Mouse (Mus musculus) small intestine, adult 2 months (tissue): ENCODE measurements around the gene Lrba. TPM values are rescaled to one million over a fixed set of nuclear protein-coding genes. Genes with fewer than 3 reads are reported as not detected.
A peak's percentile ranks its signal among the peaks of the same experiment; 100 is the strongest.

Source experiments
- H3K27ac ChIP-seq: fragments of 200-500 bp; 2 replicates; pipeline ENCODE4 v1.5.1; 2012; ENCODE audit warnings: low read depth, low read length, control low read depth, inconsistent platforms; ENCODE audit not compliant: insufficient read depth
- H3K27me3 ChIP-seq: fragments of 200-500 bp; 2 replicates; pipeline ENCODE4 v1.6.1; 2012; ENCODE audit warnings: mild to moderate bottlenecking, moderate library complexity, low read length, inconsistent platforms; ENCODE audit not compliant: control insufficient read depth, insufficient read depth
- H3K36me3 ChIP-seq: fragments of 200-500 bp; 2 replicates; pipeline ENCODE4 v1.6.1; 2012; ENCODE audit warnings: mild to moderate bottlenecking, low read length, control low read depth, inconsistent platforms; ENCODE audit not compliant: control insufficient read depth, insufficient read depth
- H3K4me1 ChIP-seq: fragments of 200-500 bp; 2 replicates; pipeline ENCODE4 v1.6.1; 2012; ENCODE audit warnings: low read length, inconsistent platforms, mixed read lengths; ENCODE audit not compliant: control insufficient read depth, insufficient read depth, insufficient read length
- H3K4me3 ChIP-seq: fragments of 200-500 bp; 2 replicates; pipeline ENCODE4 v1.5.1; 2012; ENCODE audit warnings: low read depth, mild to moderate bottlenecking, control low read depth, inconsistent platforms, low read length, moderate library complexity
- CTCF ChIP-seq: fragments of 200-500 bp; IDR thresholded peaks from 2 replicates; pipeline ENCODE4 v1.5.1; 2012; ENCODE audit warnings: low read depth, mild to moderate bottlenecking, control low read depth, inconsistent platforms, low read length, moderate library complexity, mixed read lengths; ENCODE audit not compliant: insufficient replicate concordance, insufficient read length; ENCODE audit errors: extremely low read depth
- POLR2A ChIP-seq: fragments of 200-500 bp; IDR thresholded peaks from 2 replicates; pipeline ENCODE4 v1.6.1; 2012; ENCODE audit warnings: low read depth, mild to moderate bottlenecking, control low read depth, inconsistent platforms, low read length, moderate library complexity
- WGBS: fragments of 180-500 bp; shearing (Covaris S2); methylation state at CpG from one replicate; pipeline ENCODE4 v1.1.7; 2018; 5-methylcytosine and 5-hydroxymethylcytosine counted together
- polyA plus RNA-seq: library from polyadenylated mRNA; depleted of rRNA; stranded (reverse); fragments of >200 nt; gene quantifications from 2 replicates; pipeline ENCODE4 v1.2.3, GENCODE M21; 2012

The Lrba gene
- polyA plus RNA-seq, 1 experiment = 41.1 TPM

DNA sequence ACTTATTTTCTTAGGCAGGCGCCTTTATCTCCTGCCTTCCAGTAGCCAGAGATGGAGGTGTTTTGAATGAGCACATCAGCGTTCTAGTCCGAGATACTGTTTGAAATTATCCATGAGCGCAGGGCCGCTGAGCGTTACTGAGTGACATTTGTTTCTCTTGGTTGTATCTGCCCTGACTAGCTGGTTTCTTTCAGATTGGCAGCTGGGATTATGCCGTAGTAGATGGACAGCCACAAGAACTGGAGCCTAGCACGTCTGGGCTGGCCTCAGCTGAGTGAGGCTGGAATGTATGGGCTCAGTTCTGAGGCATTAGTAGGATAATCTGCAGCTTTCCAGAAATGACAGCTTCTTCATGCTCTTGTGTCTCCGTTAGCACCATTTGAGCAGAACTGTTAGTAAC lies 500.6 kb downstream of the Lrba start:
- WGBS = 76% methylated on average over 9 of the region's 9 CpGs
- H3K27ac ChIP-seq = peak overlapping the region; percentile 74

DNA sequence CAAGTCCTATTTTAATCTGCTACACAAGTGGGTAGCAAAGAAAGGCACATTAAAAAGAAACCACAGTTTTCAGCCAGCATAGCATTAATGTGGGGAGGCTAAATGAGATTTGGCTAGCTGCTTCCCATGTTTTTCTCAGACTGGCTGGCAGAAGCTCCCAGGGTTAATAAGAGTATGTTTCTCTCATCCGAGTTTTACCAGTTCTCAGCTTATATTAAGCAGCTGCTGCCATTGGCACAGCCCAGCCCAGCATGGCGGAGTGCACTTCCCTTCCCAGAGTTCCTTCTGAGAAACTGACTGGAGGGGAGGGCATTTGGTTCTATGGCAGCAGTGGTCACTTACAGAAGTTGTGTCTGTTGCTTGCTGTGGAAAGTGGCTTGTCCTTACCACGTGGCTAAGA lies 514.4 kb downstream of the Lrba start:
- Histone ChIP-seq H3K4me3 (no peak overlapping the region), H3K27me3 (no peaks in the 10 kb centered on the region), H3K27ac (no peak overlapping the region), H3K36me3 (peaks cover 18% of the 10 kb centered on the region), H3K4me1 (no peaks in the 10 kb centered on the region)
- TF ChIP-seq POLR2A (no peak), CTCF (no peak)
- WGBS = 85% methylated on average over 3 of the region's 3 CpGs

More for the DNA sequence above, 500.6 kb downstream of the Lrba start:
- no peak for TF ChIP-seq CTCF
- no peak for TF ChIP-seq POLR2A
- no peaks in the 10 kb centered on the region for H3K4me1 ChIP-seq
- H3K27me3 ChIP-seq = no peaks in the 10 kb centered on the region
- no peaks in the 10 kb centered on the region for H3K36me3 ChIP-seq
- H3K4me3 ChIP-seq = no peak overlapping the region

DNA sequence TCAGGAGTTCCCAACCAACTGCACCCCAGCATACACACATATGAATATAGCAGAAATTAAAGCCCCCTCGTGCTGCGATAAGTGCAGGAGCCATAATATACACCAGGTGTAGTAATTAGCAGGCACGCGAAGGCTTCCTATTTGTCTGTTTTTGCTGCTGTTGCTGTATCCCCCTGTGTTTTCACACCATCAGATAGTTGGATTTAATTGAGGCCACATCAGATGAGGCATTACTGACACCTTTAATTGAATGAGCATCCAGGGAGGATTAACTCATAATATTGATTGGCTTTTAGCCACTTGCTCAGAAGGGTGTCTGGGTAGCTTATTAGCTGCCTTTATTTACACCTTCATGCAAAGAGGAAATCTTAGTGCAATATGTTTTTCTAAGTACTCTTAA lies 515.3 kb downstream of the Lrba start:
- no peaks in the 10 kb centered on the region for H3K4me1 ChIP-seq
- H3K27ac ChIP-seq = no peak overlapping the region
- H3K36me3 ChIP-seq = peaks cover 20% of the 10 kb centered on the region
- no peaks in the 10 kb centered on the region for H3K27me3 ChIP-seq
- H3K4me3 ChIP-seq = no peak overlapping the region
- no peak for TF ChIP-seq POLR2A
- no peak for TF ChIP-seq CTCF
- 92% methylated on average over 4 of the region's 4 CpGs for WGBS

DNA sequence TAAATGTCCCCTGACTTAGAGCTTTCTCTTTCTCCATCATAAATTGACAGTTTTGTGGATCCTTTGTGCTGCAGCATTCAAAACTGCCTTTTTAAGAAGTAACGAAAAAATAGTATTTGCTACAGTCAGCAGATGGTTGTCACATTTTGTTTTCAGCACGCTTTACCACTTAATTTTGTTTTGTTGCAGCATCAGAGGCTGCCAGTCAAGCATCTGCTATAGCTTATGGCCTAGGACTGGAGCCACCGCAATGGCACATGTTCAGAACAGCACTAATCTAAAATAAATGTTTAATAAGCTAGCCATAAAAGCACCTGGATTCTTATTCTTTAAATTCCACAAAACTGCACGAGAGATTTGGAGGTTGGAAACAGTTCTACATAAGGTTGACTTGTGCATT lies 520.9 kb downstream of the Lrba start:
- Histone ChIP-seq H3K4me3 (no peak overlapping the region), H3K27ac (no peak overlapping the region)

DNA sequence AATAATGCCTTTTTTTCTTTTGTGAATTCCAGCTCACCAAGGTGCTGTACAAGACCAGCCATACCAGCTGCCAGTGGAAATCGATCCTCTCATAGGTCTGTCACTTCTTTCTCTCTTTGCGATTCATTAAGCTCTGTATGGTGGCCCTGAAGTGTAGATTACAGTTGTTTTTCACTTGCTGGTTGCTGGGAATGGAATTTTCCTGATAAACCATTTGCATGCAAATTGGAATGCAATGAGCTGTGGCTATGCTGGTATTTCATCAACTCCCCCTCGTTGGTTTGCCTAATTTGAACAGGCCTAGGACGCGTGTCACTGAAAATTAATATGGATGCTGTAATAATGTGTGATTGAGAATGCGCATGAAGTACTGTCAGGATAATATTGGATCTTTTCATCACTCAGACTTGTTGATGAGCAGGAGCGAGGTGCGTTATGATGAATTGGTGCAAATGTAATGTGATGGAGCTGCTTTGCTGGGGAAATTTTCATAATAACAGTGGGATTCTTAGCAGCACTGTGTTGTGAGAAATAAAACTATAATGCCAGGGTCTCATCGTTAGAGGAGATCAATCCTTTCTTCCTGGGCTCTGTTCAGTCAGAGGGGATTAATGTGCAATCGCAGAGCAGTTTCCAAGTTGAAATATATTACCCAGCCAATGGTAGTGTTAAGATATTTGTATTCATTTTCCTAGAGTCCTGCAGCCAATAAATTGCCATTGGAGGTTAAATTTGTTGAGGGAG lies 521.5 kb downstream of the Lrba start:
- peak overlapping the region; percentile 41; the same call in 1 of the 2 replicates for H3K27ac ChIP-seq
- TF ChIP-seq POLR2A (no peak), CTCF (no peak)
- peaks cover 17% of the 10 kb centered on the region for H3K36me3 ChIP-seq
- 81% methylated on average over 10 of the region's 10 CpGs for WGBS
- H3K27me3 ChIP-seq = no peaks in the 10 kb centered on the region
- no peaks in the 10 kb centered on the region for H3K4me1 ChIP-seq
- no peak overlapping the region for H3K4me3 ChIP-seq

More for the DNA sequence above, 520.9 kb downstream of the Lrba start:
- Histone ChIP-seq H3K36me3 (peaks cover 17% of the 10 kb centered on the region), H3K27me3 (no peaks in the 10 kb centered on the region), H3K4me1 (no peaks in the 10 kb centered on the region)
- TF ChIP-seq CTCF (no peak), POLR2A (no peak)
- whole genome bisulfite sequencing = 76% methylated on average over 4 of the region's 4 CpGs

DNA sequence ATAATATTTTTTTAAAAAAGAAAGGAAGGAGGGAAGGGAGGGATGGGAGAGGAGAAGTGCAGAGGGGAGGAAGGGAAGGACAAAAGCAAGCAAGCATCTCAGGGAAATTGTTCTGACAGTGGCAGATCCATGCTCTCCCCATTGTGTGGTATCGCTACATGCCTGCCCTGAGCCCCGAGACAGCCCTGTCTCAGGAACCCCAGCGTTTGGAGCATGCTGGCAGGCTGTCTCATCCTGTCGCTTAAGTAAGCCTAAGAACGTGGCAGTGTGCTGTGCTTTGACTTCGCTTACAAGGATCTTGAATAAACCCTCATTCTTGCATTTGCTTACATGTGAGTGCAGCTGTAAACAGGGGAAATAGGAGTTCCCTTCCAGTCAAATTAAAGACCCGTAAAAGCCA lies 526.2 kb downstream of the Lrba start:
- TF ChIP-seq CTCF = no peak
- no peak for TF ChIP-seq POLR2A
- Histone ChIP-seq H3K4me1 (no peaks in the 10 kb centered on the region), H3K27ac (peak overlapping the region; percentile 92), H3K36me3 (peaks cover 5% of the 10 kb centered on the region), H3K27me3 (no peaks in the 10 kb centered on the region), H3K4me3 (peak overlapping the region; percentile 19; the same call in 1 of the 2 replicates)
- 76% methylated on average over 7 of the region's 7 CpGs for WGBS

DNA sequence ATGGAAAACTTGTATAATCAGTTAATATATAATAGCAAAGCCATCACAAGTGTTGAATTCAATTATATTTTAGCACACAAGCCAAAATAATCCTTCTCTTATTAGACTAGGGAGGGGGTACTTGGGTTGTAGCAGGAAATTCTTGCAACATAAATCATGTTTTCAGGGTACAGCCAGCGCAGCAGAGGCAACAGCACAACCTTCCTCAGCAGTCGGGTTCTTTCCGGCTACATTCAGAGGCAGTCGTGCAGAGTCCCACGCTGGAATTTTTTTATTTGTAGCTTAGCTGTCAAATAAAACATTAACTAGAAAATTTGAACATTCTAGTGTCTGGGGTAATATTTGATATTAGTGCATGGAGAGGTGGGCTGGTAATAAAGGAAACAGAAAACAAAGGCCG lies 529.7 kb downstream of the Lrba start:
- H3K27ac ChIP-seq = peak overlapping the region; percentile 79

More for the DNA sequence above, 529.7 kb downstream of the Lrba start:
- TF ChIP-seq CTCF (no peak), POLR2A (no peak)
- 54% methylated on average over 6 of the region's 6 CpGs for WGBS
- Histone ChIP-seq H3K4me1 (no peaks in the 10 kb centered on the region), H3K36me3 (peaks cover 6% of the 10 kb centered on the region), H3K4me3 (no peak overlapping the region), H3K27me3 (no peaks in the 10 kb centered on the region)
